Mouse (Mus musculus) urinary bladder, adult 18-20 months (tissue): ENCODE data around the gene 1700074P13Rik.
"Not testable (repeated sequence)": the region's sequence is repeated elsewhere in the genome, so short reads cannot be mapped to it uniquely, and the experiment has no call there.

ENCODE experiments used
- DNase-seq, 2 experiments: peaks; one replicate each; pipeline ENCODE4 v3.0.0; 2022; ENCODE audit warnings: low spot score in 2 of 2, mixed read lengths in 2 of 2

The 1700074P13Rik gene

DNA sequence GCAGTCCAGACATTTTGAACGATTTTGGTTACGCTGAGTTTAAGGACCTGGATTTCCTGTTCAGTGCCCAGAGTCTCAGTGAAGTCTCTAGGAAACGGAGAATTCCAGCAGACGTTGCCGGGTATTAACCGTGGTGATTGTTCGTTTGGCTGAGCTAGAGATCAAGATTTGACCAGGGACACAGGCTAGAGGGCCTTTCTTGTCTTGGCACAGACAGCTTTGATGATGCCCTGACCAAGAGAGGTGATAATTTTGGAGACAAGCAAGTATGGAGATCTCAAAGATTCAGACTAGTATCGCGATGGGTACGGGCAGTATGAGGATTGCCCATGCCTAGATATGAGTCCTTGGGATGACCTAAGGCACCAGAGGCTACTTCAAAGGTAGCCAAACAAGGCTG, at the start of gene 1700074P13Rik:
1700074P13Rik (minus strand) TSS at position 101 of the 400 bp plus-strand sequence.
- DNase-seq, result no peak

DNA sequence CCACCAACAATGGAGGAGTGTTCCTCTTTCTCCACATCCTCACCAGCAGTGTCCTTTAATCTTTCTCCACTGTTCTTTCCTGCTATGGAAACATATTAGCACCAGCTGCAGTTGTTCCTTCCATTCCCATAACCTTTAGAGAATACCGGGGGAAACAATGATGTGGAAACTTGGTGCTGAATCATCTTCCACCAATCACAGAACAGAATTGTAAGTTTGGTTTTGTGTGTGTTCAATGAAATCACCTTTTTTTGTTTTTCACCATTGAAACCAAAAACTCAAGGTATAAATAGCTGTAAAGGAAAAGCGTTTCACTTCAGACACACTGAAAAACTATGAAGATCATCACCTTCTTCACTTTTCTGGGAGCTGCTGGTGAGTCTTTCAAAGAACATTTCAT, 24.1 kb upstream of the 1700074P13Rik start, which contains the start of gene 1810009J06Rik:
1810009J06Rik (plus strand) TSS at position 301 of the 400 bp plus-strand sequence.
- DNase-seq, result not testable (repeated sequence)

GRCm38 (mm10) chr6:40953716-40954115, 13.4 kb upstream of the 1700074P13Rik start:
- DNase-seq, result no peak

GRCm38 (mm10) chr6:40951770-40952169, 11.4 kb upstream of the 1700074P13Rik start, which contains the start of gene Gm4744:
Gene Gm4744, minus strand, starts transcription at chr6:40951870.
- no peak for DNase-seq

GRCm38 (mm10) chr6:40919954-40920353, 20.4 kb downstream of the 1700074P13Rik start:
- no peak for DNase-seq

GRCm38 (mm10) chr6:40900287-40900686, 40.1 kb downstream of the 1700074P13Rik start, which contains the start of gene Prss58:
Gene Prss58, minus strand, starts transcription at chr6:40900387.
- DNase-seq, result no peak

- DNase-seq, result no peak
Measured at GRCm38 (mm10) chr6:40894716-40895115, 45.6 kb downstream of the 1700074P13Rik start.

DNA sequence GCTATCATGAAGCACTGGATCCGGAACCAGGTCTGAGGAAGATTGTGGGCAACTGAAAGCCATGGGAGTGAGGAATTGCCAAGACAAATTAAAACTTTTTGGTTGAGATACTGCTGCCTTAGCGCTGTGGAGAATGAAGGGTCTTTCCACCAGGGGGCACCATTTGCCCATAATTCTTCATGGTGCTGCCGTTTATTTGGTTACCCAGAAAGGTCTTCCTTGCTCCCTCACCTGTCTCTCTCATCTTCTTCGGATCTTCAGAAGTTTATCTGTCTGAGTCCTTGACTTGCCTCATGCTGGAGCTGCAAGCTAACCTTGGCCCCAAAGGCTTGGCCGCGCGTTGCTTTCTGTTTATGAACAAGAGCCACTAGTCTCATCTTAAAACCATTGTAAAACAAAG, 46.8 kb downstream of the 1700074P13Rik start:
- DNase-seq, result no peak

- no peak for DNase-seq
Measured at GRCm38 (mm10) chr6:40891754-40892153, 48.6 kb downstream of the 1700074P13Rik start.

DNA sequence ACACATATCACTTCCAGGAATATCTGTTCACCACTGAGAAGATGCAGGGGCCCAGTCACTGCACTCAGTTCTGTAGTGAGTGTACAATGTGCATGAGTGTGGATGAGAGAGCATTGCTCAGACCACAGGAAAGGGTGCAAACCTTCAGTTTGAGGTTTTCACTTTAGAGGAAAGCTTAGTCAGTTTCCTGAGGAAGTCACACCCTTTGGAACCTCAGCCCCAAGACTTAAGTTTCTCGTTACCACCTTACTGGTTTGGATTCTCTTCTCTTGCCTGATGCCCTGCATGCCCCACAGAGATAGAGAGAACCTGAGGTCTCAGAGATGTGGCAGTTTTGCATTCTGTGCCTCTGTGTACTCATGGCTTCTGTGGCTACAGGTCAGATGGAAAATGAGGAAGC, 49.4 kb downstream of the 1700074P13Rik start:
- no peak for DNase-seq

DNA sequence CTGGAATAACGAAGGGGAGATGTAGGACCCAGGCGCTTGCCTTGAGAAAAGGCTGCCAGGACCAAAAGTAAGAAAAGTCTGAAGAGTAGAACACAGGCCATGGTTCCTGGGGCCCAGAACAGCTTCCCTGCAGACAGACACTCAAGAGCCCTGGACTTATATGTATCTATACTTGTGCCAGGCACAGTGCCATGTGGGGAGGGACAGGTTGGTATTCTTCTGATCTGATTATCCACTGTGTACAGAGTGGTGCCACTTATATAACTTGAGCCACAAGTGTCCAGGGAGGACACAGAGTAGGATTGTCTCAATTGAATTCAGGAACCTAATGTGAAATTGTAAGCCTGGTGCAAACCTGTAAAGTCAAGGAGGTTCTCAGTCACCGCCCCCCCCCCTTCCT, 53.0 kb downstream of the 1700074P13Rik start, which contains the start of gene Moxd2:
Moxd2 (minus strand) TSS at position 101 of the 400 bp plus-strand sequence.
- DNase-seq, result no peak
